Mouse (Mus musculus): ENCODE results near the gene Il17rc. TPM values are rescaled to one million over a fixed set of nuclear protein-coding genes. Genes with fewer than 3 reads are reported as not detected.

Gene Il17rc
- polyA plus RNA-seq, 1 experiment from 2014 or later, result 26.7 TPM

- Histone ChIP-seq H3K4me3 (replicated peaks) (peak within 1 kb of the TSS; percentile 93), H3K36me3 (no peaks in the 10 kb centered on the region), H3K27ac (peak within 1 kb of the TSS; percentile 74), H3K27me3 (replicated peaks) (no peaks in the 10 kb centered on the region), H3K4me2 (peak within 1 kb of the TSS; percentile 72), H3K9ac (peak within 1 kb of the TSS; percentile 80), H3K4me1 (peaks cover 3% of the 10 kb centered on the region; the same call in 1 of the 2 replicates), H3K9me3 (no peaks in the 10 kb centered on the region)
- peak; percentile 89 for ATAC-seq (ENCODE audit: insufficient read depth, low FRiP score, low read depth)
- WGBS, result under 1% methylated on average over 47 of the region's 47 CpGs
These were observed 60.0 kb downstream of the Il17rc start, which contains the start of the genes Emc3 and Fancd2 for GRCm38 (mm10) chr6:113530932-113531839. Gene Emc3 (minus strand): TSS chr6:113531652. Gene Fancd2 (plus strand): TSS chr6:113531682.

- H3K36me3 ChIP-seq, result no peaks in the 10 kb centered on the region
- H3K27ac ChIP-seq, result peak overlapping the region; percentile 74
- no peaks in the 10 kb centered on the region for H3K9me3 ChIP-seq
- ATAC-seq (ENCODE audit: insufficient read depth, low FRiP score, low read depth), result no peak
- peak overlapping the region; percentile 93 for H3K4me3 ChIP-seq (replicated peaks)
- peak overlapping the region; percentile 80 for H3K9ac ChIP-seq
- H3K4me1 ChIP-seq, result peaks cover 3% of the 10 kb centered on the region; the same call in 1 of the 2 replicates
- H3K27me3 ChIP-seq (replicated peaks), result no peaks in the 10 kb centered on the region
- H3K4me2 ChIP-seq, result peak overlapping the region; percentile 72
- WGBS, result 5% methylated on average over 7 of the region's 7 CpGs
These were observed 60.7 kb downstream of the Il17rc start for GRCm38 (mm10) chr6:113531840-113532404.

Small RNAs within 50 kb of the gene (microRNA-seq; reads per million reads assigned to microRNA genes)
- gene Gm23365 (not detected), gene Gm24387 (not detected)

Other genes with a start within 250 kb of the Il17rc start
- gene Mtmr14, start 233.6 kb upstream of the Il17rc start, polyA plus RNA-seq (2015; fragmentation: Nextera tagmentation; extraction: Ambion mirVana), result 34.3 and 38.2 TPM in 2 replicates
- 0.22 and 0.23 TPM in 2 replicates for gene Cpne9, start 189.1 kb upstream of the Il17rc start, polyA plus RNA-seq (2015; fragmentation: Nextera tagmentation; extraction: Ambion mirVana)
- 15.9 and 17.6 TPM in 2 replicates for gene Brpf1, start 164.3 kb upstream of the Il17rc start, polyA plus RNA-seq (2015; fragmentation: Nextera tagmentation; extraction: Ambion mirVana)
- gene Ogg1, start 144.5 kb upstream of the Il17rc start, polyA plus RNA-seq (2015; fragmentation: Nextera tagmentation; extraction: Ambion mirVana), result 13.1 and 13.3 TPM in 2 replicates
- 92.7 and 94.4 TPM in 2 replicates for gene Camk1, start 127.4 kb upstream of the Il17rc start, polyA plus RNA-seq (2015; fragmentation: Nextera tagmentation; extraction: Ambion mirVana)
- 44.1 and 44.2 TPM in 2 replicates for gene Tada3, start 93.5 kb upstream of the Il17rc start, polyA plus RNA-seq (2015; fragmentation: Nextera tagmentation; extraction: Ambion mirVana)
- 362 and 387 TPM in 2 replicates for gene Arpc4, start 93.3 kb upstream of the Il17rc start, polyA plus RNA-seq (2015; fragmentation: Nextera tagmentation; extraction: Ambion mirVana)
- gene Ttll3, start 82.2 kb upstream of the Il17rc start, polyA plus RNA-seq (2015; fragmentation: Nextera tagmentation; extraction: Ambion mirVana), result 2.9 and 3.2 TPM in 2 replicates
- gene Rpusd3, start 52.1 kb upstream of the Il17rc start, polyA plus RNA-seq (2015; fragmentation: Nextera tagmentation; extraction: Ambion mirVana), result 15.9 and 20.8 TPM in 2 replicates
- gene Cidec, start 35.7 kb upstream of the Il17rc start, polyA plus RNA-seq (2015; fragmentation: Nextera tagmentation; extraction: Ambion mirVana), result 2.3 and 3.8 TPM in 2 replicates
- 84.2 and 91.1 TPM in 2 replicates for gene Jagn1, start 28.9 kb upstream of the Il17rc start, polyA plus RNA-seq (2015; fragmentation: Nextera tagmentation; extraction: Ambion mirVana)
- 16.8 and 18.2 TPM in 2 replicates for gene Il17re, start 12.9 kb upstream of the Il17rc start, polyA plus RNA-seq (2015; fragmentation: Nextera tagmentation; extraction: Ambion mirVana)
- 23.2 and 23.3 TPM in 2 replicates for gene Creld1, start 11.9 kb downstream of the Il17rc start, polyA plus RNA-seq (2015; fragmentation: Nextera tagmentation; extraction: Ambion mirVana)
- gene Prrt3, start 30.5 kb downstream of the Il17rc start, polyA plus RNA-seq (2015; fragmentation: Nextera tagmentation; extraction: Ambion mirVana), result 0.40 and 0.54 TPM in 2 replicates
- 88.5 and 94.7 TPM in 2 replicates for gene Emc3, start 60.2 kb downstream of the Il17rc start, polyA plus RNA-seq (2015; fragmentation: Nextera tagmentation; extraction: Ambion mirVana)
- 8.1 and 9.7 TPM in 2 replicates for gene Fancd2, start 60.3 kb downstream of the Il17rc start, polyA plus RNA-seq (2015; fragmentation: Nextera tagmentation; extraction: Ambion mirVana)
- gene Fancd2os, start 129.3 kb downstream of the Il17rc start, polyA plus RNA-seq (2015; fragmentation: Nextera tagmentation; extraction: Ambion mirVana), result 0.23 TPM in 1 of 2 replicates, not detected in the other
- 199 and 202 TPM in 2 replicates for gene Brk1, start 133.3 kb downstream of the Il17rc start, polyA plus RNA-seq (2015; fragmentation: Nextera tagmentation; extraction: Ambion mirVana)
- 39.5 and 43.6 TPM in 2 replicates for gene Vhl, start 152.5 kb downstream of the Il17rc start, polyA plus RNA-seq (2015; fragmentation: Nextera tagmentation; extraction: Ambion mirVana)
- 8.0 and 10.0 TPM in 2 replicates for gene Irak2, start 167.0 kb downstream of the Il17rc start, polyA plus RNA-seq (2015; fragmentation: Nextera tagmentation; extraction: Ambion mirVana)
- gene Tatdn2, start 225.6 kb downstream of the Il17rc start, polyA plus RNA-seq (2015; fragmentation: Nextera tagmentation; extraction: Ambion mirVana), result 0.81 and 0.99 TPM in 2 replicates
- 57.1 and 57.5 TPM in 2 replicates for gene Ghrl, start 248.5 kb downstream of the Il17rc start, polyA plus RNA-seq (2015; fragmentation: Nextera tagmentation; extraction: Ambion mirVana)